Mouse (Mus musculus) cerebellum, postnatal 36 days (tissue): Measurements from ENCODE around the gene 1700025G04Rik.
A peak's percentile ranks its signal among the peaks of the same experiment; 100 is the strongest.

Experiments
- DNase-seq, 2 experiments: peaks; one replicate each; pipeline ENCODE4 v3.0.0; 2021 to 2022; ENCODE audit warnings: mixed read lengths in 2 of 2

The 1700025G04Rik gene

GRCm38 (mm10) chr1:152090018-152090553 is at the start of gene 1700025G04Rik:
Gene 1700025G04Rik (minus strand): TSS chr1:152090125.
- peak; percentile 76 to 87 for DNase-seq

- DNase-seq: no peak
These were observed 49.6 kb upstream of the 1700025G04Rik start for GRCm38 (mm10) chr1:152139496-152139895.

- DNase-seq: peak; percentile 37 to 44
These were observed 40.3 kb upstream of the 1700025G04Rik start for GRCm38 (mm10) chr1:152130029-152130727.

GRCm38 (mm10) chr1:152125451-152125850 is 35.5 kb upstream of the 1700025G04Rik start:
- DNase-seq: no peak

GRCm38 (mm10) chr1:152110123-152110522 is 20.2 kb upstream of the 1700025G04Rik start:
- DNase-seq: no peak

GRCm38 (mm10) chr1:152106136-152106535 is 16.2 kb upstream of the 1700025G04Rik start:
- no peak for DNase-seq

GRCm38 (mm10) chr1:152105246-152105645 is 15.3 kb upstream of the 1700025G04Rik start:
- no peak for DNase-seq

GRCm38 (mm10) chr1:152101746-152102145 is 11.8 kb upstream of the 1700025G04Rik start:
- DNase-seq: no peak

- no peak for DNase-seq
These were observed 6.1 kb upstream of the 1700025G04Rik start for GRCm38 (mm10) chr1:152096045-152096444.

GRCm38 (mm10) chr1:152090564-152091545 is 930 bp upstream of the 1700025G04Rik start:
- peak; percentile 62 to 71 for DNase-seq

GRCm38 (mm10) chr1:152089526-152089925 is 399 bp downstream of the 1700025G04Rik start:
- peak; percentile 46 to 57 for DNase-seq

GRCm38 (mm10) chr1:152088791-152089401 is 1.0 kb downstream of the 1700025G04Rik start:
- DNase-seq: peak; percentile 58 to 61

GRCm38 (mm10) chr1:152088030-152088429 is 1.9 kb downstream of the 1700025G04Rik start:
- DNase-seq: peak in 1 of 2 experiments; percentile 7

- no peak for DNase-seq
These were observed 3.0 kb downstream of the 1700025G04Rik start for GRCm38 (mm10) chr1:152086951-152087350.

- peak in 1 of 2 experiments; percentile 10 for DNase-seq
These were observed 4.4 kb downstream of the 1700025G04Rik start for GRCm38 (mm10) chr1:152085561-152085960.

- peak; percentile 78 to 80 for DNase-seq
These were observed 5.1 kb downstream of the 1700025G04Rik start for GRCm38 (mm10) chr1:152084638-152085345.

GRCm38 (mm10) chr1:152081954-152082711 is 7.8 kb downstream of the 1700025G04Rik start:
- no peak for DNase-seq

GRCm38 (mm10) chr1:152081121-152081520 is 8.8 kb downstream of the 1700025G04Rik start:
- DNase-seq: no peak

GRCm38 (mm10) chr1:152080244-152080643 is 9.7 kb downstream of the 1700025G04Rik start:
- DNase-seq: no peak

GRCm38 (mm10) chr1:152077171-152077715 is 12.7 kb downstream of the 1700025G04Rik start:
- DNase-seq: no peak
